Mouse (Mus musculus) E14TG2a.4 (cell line): ENCODE results near the gene Ccdc113.

Experiments
- H3K27me3 ChIP-seq: 2 replicates; pipeline ENCODE4 v1.6.1; 2014; ENCODE audit warnings: low read length, control low read depth; ENCODE audit not compliant: insufficient read depth
- H3K36me3 ChIP-seq: 2 replicates; pipeline ENCODE4 v1.6.1; 2014; ENCODE audit warnings: low read length, control low read depth; ENCODE audit not compliant: insufficient read depth
- H3K4me1 ChIP-seq: replicated peaks from 2 replicates; pipeline ENCODE4 v1.6.1; 2014; ENCODE audit warnings: low read depth, low read length, control low read depth
- H3K4me3 ChIP-seq: replicated peaks from 2 replicates; pipeline ENCODE4 v1.5.1; 2014; ENCODE audit warnings: mild to moderate bottlenecking, low read length
- H3K9me3 ChIP-seq: 2 replicates; pipeline ENCODE4 v1.6.1; 2014; ENCODE audit warnings: low read length, control low read depth
- CTCF ChIP-seq: conservative IDR thresholded peaks from 2 replicates; pipeline ENCODE4 v1.5.1; 2014; ENCODE audit warnings: low read length
- NANOG ChIP-seq: IDR thresholded peaks from 2 replicates; pipeline ENCODE4 v1.6.1; 2014; ENCODE audit warnings: borderline replicate concordance, low read length, mixed read lengths
- POU5F1 ChIP-seq: IDR thresholded peaks from 2 replicates; pipeline ENCODE4 v1.6.1; 2014; ENCODE audit warnings: low read length, borderline replicate concordance

The Ccdc113 gene

GRCm38 (mm10) chr8:95497821-95498220 lies 36.1 kb upstream of the Ccdc113 start:
- no peaks in the 10 kb centered on the region for H3K9me3 ChIP-seq
- H3K4me1 ChIP-seq, result peaks cover 22% of the 10 kb centered on the region
- H3K4me3 ChIP-seq, result no peak overlapping the region
- H3K36me3 ChIP-seq, result no peaks in the 10 kb centered on the region
- TF ChIP-seq POU5F1 (no peak), NANOG (no peak), CTCF (no peak)
- H3K27me3 ChIP-seq, result peaks cover 6% of the 10 kb centered on the region; the same call in 1 of the 2 replicates

GRCm38 (mm10) chr8:95499266-95500064 lies 34.4 kb upstream of the Ccdc113 start:
- Histone ChIP-seq H3K9me3 (no peaks in the 10 kb centered on the region), H3K4me1 (peaks cover 26% of the 10 kb centered on the region), H3K4me3 (no peak overlapping the region), H3K36me3 (no peaks in the 10 kb centered on the region), H3K27me3 (peaks cover 6% of the 10 kb centered on the region; the same call in 1 of the 2 replicates)
- no peak for TF ChIP-seq POU5F1
- TF ChIP-seq NANOG, result no peak
- TF ChIP-seq CTCF, result no peak

GRCm38 (mm10) chr8:95500436-95500835 lies 33.4 kb upstream of the Ccdc113 start:
- Histone ChIP-seq H3K4me1 (peaks cover 35% of the 10 kb centered on the region), H3K4me3 (no peak overlapping the region), H3K9me3 (no peaks in the 10 kb centered on the region), H3K27me3 (peaks cover 6% of the 10 kb centered on the region; the same call in 1 of the 2 replicates), H3K36me3 (no peaks in the 10 kb centered on the region)
- TF ChIP-seq NANOG, result no peak
- no peak for TF ChIP-seq POU5F1
- TF ChIP-seq CTCF, result no peak

- H3K4me1 ChIP-seq, result peaks cover 27% of the 10 kb centered on the region
- TF ChIP-seq POU5F1 (no peak), CTCF (no peak), NANOG (no peak)
- no peak overlapping the region for H3K4me3 ChIP-seq
- H3K27me3 ChIP-seq, result peaks cover 6% of the 10 kb centered on the region; the same call in 1 of the 2 replicates
- no peaks in the 10 kb centered on the region for H3K36me3 ChIP-seq
- H3K9me3 ChIP-seq, result no peaks in the 10 kb centered on the region
Observed at GRCm38 (mm10) chr8:95502431-95502830, 31.5 kb upstream of the Ccdc113 start.

GRCm38 (mm10) chr8:95504835-95505234 lies 29.1 kb upstream of the Ccdc113 start:
- Histone ChIP-seq H3K9me3 (no peaks in the 10 kb centered on the region), H3K4me1 (peaks cover 22% of the 10 kb centered on the region), H3K36me3 (no peaks in the 10 kb centered on the region), H3K27me3 (peaks cover 2% of the 10 kb centered on the region; the same call in 1 of the 2 replicates), H3K4me3 (no peak overlapping the region)
- TF ChIP-seq NANOG (0 out of 2 replicates have a peak, but pooled peaks have one; percentile 18), CTCF (no peak), POU5F1 (peak; percentile 88; the same call in 1 of the 2 replicates)

GRCm38 (mm10) chr8:95505606-95506005 lies 28.3 kb upstream of the Ccdc113 start:
- Histone ChIP-seq H3K4me3 (no peak overlapping the region), H3K9me3 (no peaks in the 10 kb centered on the region), H3K27me3 (peaks cover 6% of the 10 kb centered on the region; the same call in 1 of the 2 replicates), H3K4me1 (peaks cover 22% of the 10 kb centered on the region), H3K36me3 (no peaks in the 10 kb centered on the region)
- TF ChIP-seq NANOG (no peak), CTCF (no peak), POU5F1 (no peak)

- TF ChIP-seq CTCF, result peak; percentile 56
- TF ChIP-seq NANOG, result no peak
- Histone ChIP-seq H3K36me3 (no peaks in the 10 kb centered on the region), H3K4me3 (no peak overlapping the region), H3K4me1 (peaks cover 22% of the 10 kb centered on the region), H3K27me3 (peaks cover 6% of the 10 kb centered on the region; the same call in 1 of the 2 replicates), H3K9me3 (no peaks in the 10 kb centered on the region)
Observed at GRCm38 (mm10) chr8:95506245-95506644, 27.6 kb upstream of the Ccdc113 start.

- Histone ChIP-seq H3K4me3 (no peak overlapping the region), H3K9me3 (peaks cover 5% of the 10 kb centered on the region; the same call in 1 of the 2 replicates), H3K27me3 (peaks cover 6% of the 10 kb centered on the region; the same call in 1 of the 2 replicates), H3K4me1 (peaks cover 7% of the 10 kb centered on the region; the same call in 1 of the 2 replicates), H3K36me3 (no peaks in the 10 kb centered on the region)
- TF ChIP-seq POU5F1 (no peak), CTCF (no peak), NANOG (no peak)
Observed at GRCm38 (mm10) chr8:95512257-95512656, 21.6 kb upstream of the Ccdc113 start.
